Mouse (Mus musculus): Measurements from ENCODE around the gene Maml3.

DNA sequence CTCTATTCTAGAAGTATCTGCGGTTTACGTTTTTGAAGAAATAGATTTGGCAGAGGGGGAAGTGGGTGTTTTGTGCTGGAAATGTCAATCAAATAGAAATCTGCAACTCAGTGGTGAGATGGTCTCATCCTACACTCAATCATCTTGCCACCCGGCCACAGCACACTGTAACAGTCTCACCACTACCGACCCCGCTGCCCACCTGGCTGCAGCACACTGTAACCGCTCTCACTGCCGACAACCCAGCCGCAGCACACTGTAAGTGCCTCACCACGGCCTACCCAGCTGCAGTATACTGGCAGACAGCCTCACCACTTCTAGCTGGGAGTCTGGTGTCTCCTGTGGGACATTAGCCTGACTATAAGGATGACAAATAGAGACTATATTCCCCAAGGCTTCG, 322.7 kb downstream of the Maml3 start:
- no peak for TF ChIP-seq MYOD1 (IDR thresholded peaks at IDR 0.05; ENCODE audit: control insufficient read depth, insufficient read length, low read depth)
- TF ChIP-seq CTCF (IDR thresholded peaks at IDR 0.05; ENCODE audit: control insufficient read depth, insufficient read depth, insufficient read length) = no peak

Data from C2C12 (cell line).